Mouse (Mus musculus): ENCODE results near the gene Agrp. TPM values are rescaled to one million over a fixed set of nuclear protein-coding genes. Genes with fewer than 3 reads are reported as not detected.

Agrp gene
- polyA plus RNA-seq, 1 experiment from 2014 or later = 1.2 TPM

DNA sequence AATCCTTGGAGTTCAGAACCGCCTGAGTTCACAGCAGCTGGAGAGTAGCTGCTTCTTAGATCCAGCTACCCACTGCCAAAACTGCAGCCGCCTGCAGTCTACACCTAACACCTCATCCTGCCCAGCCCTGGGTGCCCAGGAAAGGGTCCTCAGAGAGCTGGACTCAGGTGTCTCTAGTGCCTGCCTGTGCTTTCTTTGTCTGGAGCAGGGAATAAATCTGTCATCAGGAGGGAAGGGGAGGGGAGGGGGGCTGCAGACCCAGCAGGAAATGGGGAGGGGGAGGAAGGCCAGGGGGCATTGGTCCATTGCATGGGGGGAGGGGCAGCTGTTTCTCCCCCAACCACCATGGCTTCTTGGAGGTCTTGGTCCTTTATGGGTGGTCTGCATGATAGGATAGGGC is 117.6 kb downstream of the Agrp start:
- ATAC-seq (ENCODE audit: low FRiP score) = no peak
- Histone ChIP-seq H3K4me2 (peak overlapping the region; percentile 94), H3K27ac (peak overlapping the region; percentile 58; the same call in 1 of the 2 replicates), H3K36me3 (peaks cover 32% of the 10 kb centered on the region), H3K4me1 (replicated peaks) (peaks cover 55% of the 10 kb centered on the region), H3K9me3 (no peaks in the 10 kb centered on the region), H3K9ac (peak overlapping the region; percentile 82), H3K27me3 (peaks cover 20% of the 10 kb centered on the region), H3K4me3 (peak overlapping the region; percentile 56)
- WGBS = 10% methylated on average over 2 of the region's 2 CpGs

DNA sequence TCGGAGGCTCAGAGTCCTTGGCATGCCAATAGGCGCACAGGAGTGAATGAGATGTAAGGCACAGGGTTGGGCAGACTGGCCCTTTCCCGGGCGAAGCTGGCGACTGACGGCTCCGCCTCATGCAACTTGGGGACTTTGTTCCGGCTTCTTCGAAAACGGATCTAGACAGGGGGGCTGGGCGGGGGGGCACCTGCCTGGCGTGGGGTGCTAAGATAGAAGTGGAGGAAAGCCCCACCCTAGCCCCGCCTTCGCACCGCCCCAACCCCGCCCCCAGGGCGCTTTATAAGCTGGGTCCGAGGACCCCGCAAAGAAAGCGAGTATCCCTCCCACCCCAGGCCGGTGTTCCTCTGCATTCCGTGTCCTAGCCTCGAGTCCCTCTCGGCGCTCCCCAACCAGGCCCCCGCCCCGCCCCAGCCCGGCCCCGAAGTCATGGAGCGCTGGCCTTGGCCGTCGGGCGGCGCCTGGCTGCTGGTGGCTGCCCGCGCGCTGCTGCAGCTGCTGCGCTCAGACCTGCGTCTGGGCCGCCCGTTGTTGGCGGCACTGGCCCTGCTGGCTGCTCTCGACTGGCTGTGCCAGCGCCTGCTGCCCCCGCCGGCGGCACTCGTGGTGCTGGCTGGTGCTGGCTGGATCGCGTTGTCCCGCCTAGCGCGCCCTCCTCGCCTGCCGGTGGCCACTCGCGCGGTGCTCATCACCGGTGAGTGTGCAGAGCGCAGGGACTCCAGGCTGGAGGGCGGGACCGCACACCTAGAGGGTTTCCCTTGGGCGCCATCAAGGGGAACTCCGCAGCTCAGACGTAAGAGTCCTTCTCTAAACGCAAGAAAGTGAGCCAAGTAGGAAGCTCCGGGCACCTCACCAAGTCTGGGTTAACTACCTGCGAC is 118.5 kb downstream of the Agrp start, which contains the start of gene Hsd11b2:
TSS of gene Hsd11b2 (plus strand) at position 320 of the 878 bp plus-strand sequence.
- H3K27ac ChIP-seq = peak within 1 kb of the TSS; percentile 61; the same call in 1 of the 2 replicates
- ATAC-seq (ENCODE audit: low FRiP score) = peak; percentile 67
- H3K4me3 ChIP-seq = peak within 1 kb of the TSS; percentile 56
- no peaks in the 10 kb centered on the region for H3K9me3 ChIP-seq
- WGBS = 1% methylated on average over 68 of the region's 68 CpGs
- peaks cover 24% of the 10 kb centered on the region for H3K36me3 ChIP-seq
- H3K9ac ChIP-seq = peak within 1 kb of the TSS; percentile 82
- peaks cover 51% of the 10 kb centered on the region for H3K4me1 ChIP-seq (replicated peaks)
- peaks cover 20% of the 10 kb centered on the region for H3K27me3 ChIP-seq
- peak within 1 kb of the TSS; percentile 94 for H3K4me2 ChIP-seq

DNA sequence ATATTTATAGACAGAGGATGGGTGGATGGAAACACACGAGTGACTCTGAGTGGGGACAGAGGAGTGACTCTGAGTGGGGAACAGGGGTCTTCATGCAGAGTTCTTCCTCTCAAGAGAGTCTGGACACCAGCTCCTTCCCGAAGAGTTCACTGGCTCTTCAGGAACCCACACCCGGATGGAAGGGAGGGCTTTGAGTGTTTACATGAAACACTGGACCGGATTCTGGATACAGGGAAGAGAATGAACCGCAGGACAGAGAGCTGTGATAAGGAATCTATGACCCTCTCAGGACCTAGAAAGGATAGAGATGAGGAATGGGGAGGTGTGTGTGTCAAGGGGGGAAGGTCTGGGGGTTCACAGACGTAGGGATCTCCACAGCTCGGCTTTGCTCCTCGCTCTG is 119.8 kb downstream of the Agrp start:
- peaks cover 10% of the 10 kb centered on the region for H3K36me3 ChIP-seq
- H3K9me3 ChIP-seq = no peaks in the 10 kb centered on the region
- 0 out of 2 replicates have a peak overlapping the region, but pooled peaks have one; percentile 17 for H3K4me2 ChIP-seq
- no peak overlapping the region for H3K27ac ChIP-seq
- H3K27me3 ChIP-seq = peaks cover 20% of the 10 kb centered on the region
- H3K9ac ChIP-seq = no peak overlapping the region
- no peak overlapping the region for H3K4me3 ChIP-seq
- WGBS = 47% methylated on average over 8 of the region's 8 CpGs
- H3K4me1 ChIP-seq (replicated peaks) = peaks cover 51% of the 10 kb centered on the region
- no peak for ATAC-seq (ENCODE audit: low FRiP score)

MicroRNAs encoded within 50 kb of the gene (microRNA counts, 519-probe panel; counts per million panel counts)
- 2,880 counts per million, percentile 30 among the panel's probes with 10 or more counts for microRNA mmu-miR-1966

Small RNA genes within 50 kb of the gene (microRNA-seq; reads per million reads assigned to microRNA genes)
- gene Mir1966 = not detected

Other genes starting within 250 kb of the Agrp start
- gene Kctd19, start 223.9 kb downstream of the Agrp start, polyA plus RNA-seq (2015; fragmentation: Nextera tagmentation; extraction: Ambion mirVana) = not detected in 2 replicates
- 1.1 and 1.7 TPM in 2 replicates for gene Lrrc36, start 223.8 kb downstream of the Agrp start, polyA plus RNA-seq (2015; fragmentation: Nextera tagmentation; extraction: Ambion mirVana)
- gene Tppp3, start 165.9 kb downstream of the Agrp start, polyA plus RNA-seq (2015; fragmentation: Nextera tagmentation; extraction: Ambion mirVana) = 170 and 181 TPM in 2 replicates
- gene Zdhhc1, start 140.5 kb downstream of the Agrp start, polyA plus RNA-seq (2015; fragmentation: Nextera tagmentation; extraction: Ambion mirVana) = 30.9 and 34.3 TPM in 2 replicates
- 7.8 and 11.0 TPM in 2 replicates for gene Hsd11b2, start 118.6 kb downstream of the Agrp start, polyA plus RNA-seq (2015; fragmentation: Nextera tagmentation; extraction: Ambion mirVana)
- gene Atp6v0d1, start 71.3 kb downstream of the Agrp start, polyA plus RNA-seq (2015; fragmentation: Nextera tagmentation; extraction: Ambion mirVana) = 201 and 203 TPM in 2 replicates
- gene Ripor1, start 32.1 kb downstream of the Agrp start, polyA plus RNA-seq (2015; fragmentation: Nextera tagmentation; extraction: Ambion mirVana) = 26.6 and 27.1 TPM in 2 replicates
- gene Ctcf, start 825 bp downstream of the Agrp start, polyA plus RNA-seq (2015; fragmentation: Nextera tagmentation; extraction: Ambion mirVana) = 114 and 120 TPM in 2 replicates
- gene Carmil2, start 48.9 kb upstream of the Agrp start, polyA plus RNA-seq (2015; fragmentation: Nextera tagmentation; extraction: Ambion mirVana) = 16.2 TPM in 2 replicates
- gene Acd, start 63.7 kb upstream of the Agrp start, polyA plus RNA-seq (2015; fragmentation: Nextera tagmentation; extraction: Ambion mirVana) = 93.0 and 95.2 TPM in 2 replicates
- 45.4 and 47.7 TPM in 2 replicates for gene Pard6a, start 63.8 kb upstream of the Agrp start, polyA plus RNA-seq (2015; fragmentation: Nextera tagmentation; extraction: Ambion mirVana)
- 0.16 and 0.28 TPM in 2 replicates for gene 4933405L10Rik, start 70.3 kb upstream of the Agrp start, polyA plus RNA-seq (2015; fragmentation: Nextera tagmentation; extraction: Ambion mirVana)
- 12.8 TPM in 2 replicates for gene Enkd1, start 70.8 kb upstream of the Agrp start, polyA plus RNA-seq (2015; fragmentation: Nextera tagmentation; extraction: Ambion mirVana)
- gene Gfod2, start 121.3 kb upstream of the Agrp start, polyA plus RNA-seq (2015; fragmentation: Nextera tagmentation; extraction: Ambion mirVana) = 90.7 and 94.2 TPM in 2 replicates
- gene Ranbp10, start 190.0 kb upstream of the Agrp start, polyA plus RNA-seq (2015; fragmentation: Nextera tagmentation; extraction: Ambion mirVana) = 11.5 and 14.3 TPM in 2 replicates
- 0.80 and 1.6 TPM in 2 replicates for gene Tsnaxip1, start 190.3 kb upstream of the Agrp start, polyA plus RNA-seq (2015; fragmentation: Nextera tagmentation; extraction: Ambion mirVana)
- gene Cenpt, start 215.9 kb upstream of the Agrp start, polyA plus RNA-seq (2015; fragmentation: Nextera tagmentation; extraction: Ambion mirVana) = 59.7 and 61.1 TPM in 2 replicates
- gene Thap11, start 217.7 kb upstream of the Agrp start, polyA plus RNA-seq (2015; fragmentation: Nextera tagmentation; extraction: Ambion mirVana) = 58.7 and 60.6 TPM in 2 replicates
- 186 and 205 TPM in 2 replicates for gene Nutf2, start 223.2 kb upstream of the Agrp start, polyA plus RNA-seq (2015; fragmentation: Nextera tagmentation; extraction: Ambion mirVana)
- gene Edc4, start 243.5 kb upstream of the Agrp start, polyA plus RNA-seq (2015; fragmentation: Nextera tagmentation; extraction: Ambion mirVana) = 49.3 and 50.3 TPM in 2 replicates